Mouse (Mus musculus) intestine, embryonic 16.5 days (tissue): ENCODE data around the gene Rasa4. TPM values are rescaled to one million over a fixed set of nuclear protein-coding genes. Genes with fewer than 3 reads are reported as not detected.
A peak's percentile ranks its signal among the peaks of the same experiment; 100 is the strongest.

Experiments
- ATAC-seq: fragments of 200-750 bp; cut with Nextera tagmentation; 2 replicates; pipeline ENCODE4 v1.8.0; 2017; ENCODE audit warnings: moderate TSS enrichment, moderate library complexity
- H3K27ac ChIP-seq: fragments of 300-500 bp; sonication (generic); 2 replicates; pipeline ENCODE4 v1.5.1; 2014; ENCODE audit warnings: mild to moderate bottlenecking, low read length
- H3K27me3 ChIP-seq: fragments of 300-500 bp; sonication (generic); replicated peaks from 2 replicates; pipeline ENCODE4 v1.6.1; 2014; ENCODE audit warnings: low read length, control low read depth, mixed read lengths; ENCODE audit not compliant: control insufficient read depth, insufficient read depth
- H3K36me3 ChIP-seq: fragments of 300-500 bp; sonication (generic); 2 replicates; pipeline ENCODE4 v1.6.1; 2014; ENCODE audit warnings: low read length, control low read depth; ENCODE audit not compliant: control insufficient read depth, insufficient read depth
- H3K4me1 ChIP-seq: fragments of 300-500 bp; sonication (generic); 2 replicates; pipeline ENCODE4 v1.6.1; 2014; ENCODE audit warnings: low read length, control low read depth, mixed read lengths; ENCODE audit not compliant: control insufficient read depth, insufficient read depth
- H3K4me2 ChIP-seq: fragments of 300-500 bp; sonication (generic); 2 replicates; pipeline ENCODE4 v1.6.1; 2014; ENCODE audit warnings: low read depth, low read length, control low read depth
- H3K4me3 ChIP-seq: fragments of 300-500 bp; sonication (generic); 2 replicates; pipeline ENCODE4 v1.5.1; 2014; ENCODE audit warnings: mild to moderate bottlenecking, low read length
- H3K9ac ChIP-seq: fragments of 300-500 bp; sonication (generic); 2 replicates; pipeline ENCODE4 v1.6.1; 2014; ENCODE audit warnings: low read depth, low read length
- H3K9me3 ChIP-seq: fragments of 300-500 bp; sonication (generic); 2 replicates; pipeline ENCODE4 v1.6.1; 2016; ENCODE audit warnings: low read length, control low read depth; ENCODE audit not compliant: control insufficient read depth
- WGBS: fragments of 180-500 bp; shearing (Covaris S2); extraction: QIAGEN DNeasy Blood & Tissue Kit; methylation state at CpG from one replicate; pipeline ENCODE4 v1.1.7; 2014; 5-methylcytosine and 5-hydroxymethylcytosine counted together
- polyA plus RNA-seq: library from polyadenylated mRNA; unstranded; fragments of >200 nt; fragmentation: Nextera tagmentation; extraction: Ambion mirVana; gene quantifications from 2 replicates; pipeline ENCODE4 v1.2.1, GENCODE M21; 2015

Rasa4 gene
- polyA plus RNA-seq, 1 experiment from 2014 or later = 18.5 TPM

GRCm38 (mm10) chr5:136135571-136136291 is 52.0 kb downstream of the Rasa4 start, which contains the start of the genes Lrwd1 and Alkbh4:
TSS of gene Lrwd1 (minus strand) at chr5:136136074.
TSS of gene Alkbh4 (plus strand) at chr5:136136146.
- peaks cover 8% of the 10 kb centered on the region for H3K36me3 ChIP-seq
- no peaks in the 10 kb centered on the region for H3K27me3 ChIP-seq
- H3K4me1 ChIP-seq = peaks cover 12% of the 10 kb centered on the region; the same call in 1 of the 2 replicates
- peak; percentile 96 for ATAC-seq
- H3K9ac ChIP-seq = peak within 1 kb of the TSS; percentile 78
- peak within 1 kb of the TSS; percentile 81 for H3K4me3 ChIP-seq
- WGBS = under 1% methylated on average over 60 of the region's 60 CpGs
- H3K27ac ChIP-seq = peak within 1 kb of the TSS; percentile 58
- no peaks in the 10 kb centered on the region for H3K9me3 ChIP-seq
- peak within 1 kb of the TSS; percentile 65 for H3K4me2 ChIP-seq

GRCm38 (mm10) chr5:136136292-136136990 is 52.7 kb downstream of the Rasa4 start:
- Histone ChIP-seq H3K27me3 (no peaks in the 10 kb centered on the region), H3K36me3 (peaks cover 10% of the 10 kb centered on the region), H3K27ac (peak overlapping the region; percentile 58), H3K4me3 (peak overlapping the region; percentile 81), H3K9me3 (no peaks in the 10 kb centered on the region), H3K9ac (peak overlapping the region; percentile 78), H3K4me1 (peaks cover 12% of the 10 kb centered on the region; the same call in 1 of the 2 replicates), H3K4me2 (peak overlapping the region; percentile 65)
- ATAC-seq = peak; percentile 49
- WGBS = 5% methylated on average over 20 of the region's 20 CpGs

- Histone ChIP-seq H3K27me3 (no peaks in the 10 kb centered on the region), H3K4me1 (peaks cover 12% of the 10 kb centered on the region; the same call in 1 of the 2 replicates), H3K4me3 (no peak overlapping the region), H3K9ac (no peak overlapping the region), H3K4me2 (no peak overlapping the region), H3K27ac (no peak overlapping the region), H3K9me3 (no peaks in the 10 kb centered on the region), H3K36me3 (peaks cover 15% of the 10 kb centered on the region)
- WGBS = 71% methylated on average over 13 of the region's 13 CpGs
- no peak for ATAC-seq
These were observed 54.0 kb downstream of the Rasa4 start for GRCm38 (mm10) chr5:136137658-136138274.

- Histone ChIP-seq H3K9ac (no peak overlapping the region), H3K4me3 (no peak overlapping the region), H3K9me3 (no peaks in the 10 kb centered on the region), H3K4me2 (no peak overlapping the region), H3K27me3 (no peaks in the 10 kb centered on the region), H3K4me1 (peaks cover 12% of the 10 kb centered on the region; the same call in 1 of the 2 replicates), H3K27ac (no peak overlapping the region), H3K36me3 (peaks cover 15% of the 10 kb centered on the region)
- WGBS = 88% methylated on average over 13 of the region's 13 CpGs
- no peak for ATAC-seq
These were observed 55.7 kb downstream of the Rasa4 start for GRCm38 (mm10) chr5:136139393-136139792.

GRCm38 (mm10) chr5:136140057-136140482 is 56.4 kb downstream of the Rasa4 start:
- no peak overlapping the region for H3K9ac ChIP-seq
- H3K9me3 ChIP-seq = no peaks in the 10 kb centered on the region
- peaks cover 8% of the 10 kb centered on the region; the same call in 1 of the 2 replicates for H3K4me1 ChIP-seq
- H3K27me3 ChIP-seq = no peaks in the 10 kb centered on the region
- H3K4me2 ChIP-seq = no peak overlapping the region
- H3K36me3 ChIP-seq = peaks cover 15% of the 10 kb centered on the region
- no peak overlapping the region for H3K4me3 ChIP-seq
- H3K27ac ChIP-seq = no peak overlapping the region
- 87% methylated on average over 10 of the region's 10 CpGs for WGBS
- ATAC-seq = no peak

GRCm38 (mm10) chr5:136142746-136143145 is 59.0 kb downstream of the Rasa4 start:
- 0 out of 2 replicates have a peak, but pooled peaks cover 3% of the 10 kb centered on the region for H3K4me1 ChIP-seq
- H3K9me3 ChIP-seq = no peaks in the 10 kb centered on the region
- no peak for ATAC-seq
- H3K27ac ChIP-seq = no peak overlapping the region
- H3K9ac ChIP-seq = no peak overlapping the region
- 90% methylated on average over 5 of the region's 5 CpGs for WGBS
- H3K36me3 ChIP-seq = peaks cover 15% of the 10 kb centered on the region
- no peak overlapping the region for H3K4me2 ChIP-seq
- H3K4me3 ChIP-seq = no peak overlapping the region
- H3K27me3 ChIP-seq = no peaks in the 10 kb centered on the region

GRCm38 (mm10) chr5:136143161-136143755 is 59.5 kb downstream of the Rasa4 start:
- Histone ChIP-seq H3K9ac (no peak overlapping the region), H3K27ac (no peak overlapping the region), H3K4me2 (no peak overlapping the region), H3K4me1 (0 out of 2 replicates have a peak, but pooled peaks cover 3% of the 10 kb centered on the region), H3K9me3 (no peaks in the 10 kb centered on the region), H3K36me3 (peaks cover 15% of the 10 kb centered on the region), H3K4me3 (no peak overlapping the region), H3K27me3 (no peaks in the 10 kb centered on the region)
- WGBS = 88% methylated on average over 6 of the region's 6 CpGs
- no peak for ATAC-seq

- H3K27ac ChIP-seq = no peak overlapping the region
- 46% methylated on average over 12 of the region's 12 CpGs for WGBS
- H3K4me2 ChIP-seq = no peak overlapping the region
These were observed 61.1 kb downstream of the Rasa4 start for GRCm38 (mm10) chr5:136144606-136145430.

More at GRCm38 (mm10) chr5:136144606-136145430, 61.1 kb downstream of the Rasa4 start:
- Histone ChIP-seq H3K4me3 (no peak overlapping the region), H3K36me3 (peaks cover 11% of the 10 kb centered on the region), H3K9ac (peak overlapping the region; percentile 48; the same call in 1 of the 2 replicates), H3K4me1 (no peaks in the 10 kb centered on the region), H3K27me3 (no peaks in the 10 kb centered on the region), H3K9me3 (no peaks in the 10 kb centered on the region)
- ATAC-seq = no peak
